Mouse (Mus musculus): Measurements from ENCODE around the gene Xrcc4. TPM values are rescaled to one million over a fixed set of nuclear protein-coding genes. Genes with fewer than 3 reads are reported as not detected.

Xrcc4 gene
- polyA plus RNA-seq, 1 experiment from 2014 or later = 9.7 TPM

GRCm38 (mm10) chr13:89849955-89850354 lies 239.5 kb downstream of the Xrcc4 start:
- 97% methylated on average over 1 of the region's 1 CpGs for WGBS
- no peak for DNase-seq (ENCODE audit: low spot score)
- no peak overlapping the region for H3K27ac ChIP-seq (replicated peaks)
- no peaks in the 10 kb centered on the region for H3K27me3 ChIP-seq (ENCODE audit: low read depth, poor library complexity, severe bottlenecking)
- no peaks in the 10 kb centered on the region for H3K4me1 ChIP-seq
- H3K4me3 ChIP-seq = no peak overlapping the region
- H3K9me3 ChIP-seq (replicated peaks) = no peaks in the 10 kb centered on the region
- no peaks in the 10 kb centered on the region for H3K36me3 ChIP-seq

GRCm38 (mm10) chr13:89838635-89839034 lies 250.8 kb downstream of the Xrcc4 start:
- H3K9me3 ChIP-seq (replicated peaks) = no peaks in the 10 kb centered on the region
- WGBS = 91% methylated on average over 3 of the region's 3 CpGs
- no peak overlapping the region for H3K4me3 ChIP-seq

GRCm38 (mm10) chr13:89834485-89834884 lies 254.9 kb downstream of the Xrcc4 start:
- H3K27me3 ChIP-seq (ENCODE audit: low read depth, poor library complexity, severe bottlenecking) = no peaks in the 10 kb centered on the region
- H3K36me3 ChIP-seq = no peaks in the 10 kb centered on the region
- H3K4me1 ChIP-seq = no peaks in the 10 kb centered on the region
- H3K27ac ChIP-seq (replicated peaks) = no peak overlapping the region
- no peak for DNase-seq (ENCODE audit: low spot score)
- no peak overlapping the region for H3K4me3 ChIP-seq
- no peaks in the 10 kb centered on the region for H3K9me3 ChIP-seq (replicated peaks)
- 83% methylated on average over 3 of the region's 3 CpGs for WGBS

More at GRCm38 (mm10) chr13:89838635-89839034, 250.8 kb downstream of the Xrcc4 start:
- H3K4me1 ChIP-seq = no peaks in the 10 kb centered on the region
- DNase-seq (ENCODE audit: low spot score) = no peak
- H3K27me3 ChIP-seq (ENCODE audit: low read depth, poor library complexity, severe bottlenecking) = no peaks in the 10 kb centered on the region
- no peaks in the 10 kb centered on the region for H3K36me3 ChIP-seq
- H3K27ac ChIP-seq (replicated peaks) = no peak overlapping the region

- H3K27ac ChIP-seq (replicated peaks) = no peak overlapping the region
- WGBS = 62% methylated on average over 2 of the region's 2 CpGs
- no peak for DNase-seq (ENCODE audit: low spot score)
Measured at GRCm38 (mm10) chr13:89833053-89833670, 256.2 kb downstream of the Xrcc4 start.

GRCm38 (mm10) chr13:89828429-89828970 lies 260.9 kb downstream of the Xrcc4 start:
- no peaks in the 10 kb centered on the region for H3K9me3 ChIP-seq (replicated peaks)
- H3K27me3 ChIP-seq (ENCODE audit: low read depth, poor library complexity, severe bottlenecking) = no peaks in the 10 kb centered on the region
- no peaks in the 10 kb centered on the region for H3K36me3 ChIP-seq
- no peak overlapping the region for H3K4me3 ChIP-seq
- 22% methylated on average over 3 of the region's 3 CpGs for WGBS
- H3K4me1 ChIP-seq = peaks cover 5% of the 10 kb centered on the region; the same call in 1 of the 2 replicates
- no peak for DNase-seq (ENCODE audit: low spot score)
- no peak overlapping the region for H3K27ac ChIP-seq (replicated peaks)

More at GRCm38 (mm10) chr13:89833053-89833670, 256.2 kb downstream of the Xrcc4 start:
- Histone ChIP-seq H3K4me1 (peaks cover 5% of the 10 kb centered on the region; the same call in 1 of the 2 replicates), H3K9me3 (replicated peaks) (no peaks in the 10 kb centered on the region), H3K27me3 (ENCODE audit: low read depth, poor library complexity, severe bottlenecking) (no peaks in the 10 kb centered on the region), H3K4me3 (no peak overlapping the region), H3K36me3 (no peaks in the 10 kb centered on the region)

GRCm38 (mm10) chr13:89827838-89828237 lies 261.6 kb downstream of the Xrcc4 start:
- no peaks in the 10 kb centered on the region for H3K36me3 ChIP-seq
- no peaks in the 10 kb centered on the region for H3K27me3 ChIP-seq (ENCODE audit: low read depth, poor library complexity, severe bottlenecking)
- no peak for DNase-seq (ENCODE audit: low spot score)
- no peaks in the 10 kb centered on the region for H3K9me3 ChIP-seq (replicated peaks)
- peaks cover 5% of the 10 kb centered on the region; the same call in 1 of the 2 replicates for H3K4me1 ChIP-seq
- 79% methylated on average over 2 of the region's 2 CpGs for WGBS
- no peak overlapping the region for H3K27ac ChIP-seq (replicated peaks)
- H3K4me3 ChIP-seq = no peak overlapping the region

- DNase-seq (ENCODE audit: low spot score) = no peak
Measured at GRCm38 (mm10) chr13:89814543-89814942, 274.9 kb downstream of the Xrcc4 start.

GRCm38 (mm10) chr13:89812169-89812568 lies 277.2 kb downstream of the Xrcc4 start:
- Histone ChIP-seq H3K36me3 (no peaks in the 10 kb centered on the region), H3K4me1 (no peaks in the 10 kb centered on the region), H3K27ac (replicated peaks) (no peak overlapping the region), H3K27me3 (ENCODE audit: low read depth, poor library complexity, severe bottlenecking) (no peaks in the 10 kb centered on the region), H3K4me3 (no peak overlapping the region), H3K9me3 (replicated peaks) (no peaks in the 10 kb centered on the region; the same call in 1 of the 2 replicates)
- no peak for DNase-seq (ENCODE audit: low spot score)
- 91% methylated on average over 2 of the region's 2 CpGs for WGBS

More at GRCm38 (mm10) chr13:89814543-89814942, 274.9 kb downstream of the Xrcc4 start:
- no peak overlapping the region for H3K4me3 ChIP-seq
- H3K27ac ChIP-seq (replicated peaks) = no peak overlapping the region
- H3K4me1 ChIP-seq = no peaks in the 10 kb centered on the region
- 77% methylated on average over 2 of the region's 2 CpGs for WGBS
- no peaks in the 10 kb centered on the region for H3K27me3 ChIP-seq (ENCODE audit: low read depth, poor library complexity, severe bottlenecking)
- H3K36me3 ChIP-seq = no peaks in the 10 kb centered on the region
- H3K9me3 ChIP-seq (replicated peaks) = no peaks in the 10 kb centered on the region; the same call in 1 of the 2 replicates

GRCm38 (mm10) chr13:89809024-89809423 lies 280.4 kb downstream of the Xrcc4 start:
- Histone ChIP-seq H3K27ac (replicated peaks) (no peak overlapping the region), H3K4me1 (no peaks in the 10 kb centered on the region), H3K36me3 (no peaks in the 10 kb centered on the region), H3K27me3 (ENCODE audit: low read depth, poor library complexity, severe bottlenecking) (no peaks in the 10 kb centered on the region), H3K4me3 (no peak overlapping the region), H3K9me3 (replicated peaks) (no peaks in the 10 kb centered on the region)
- DNase-seq (ENCODE audit: low spot score) = no peak

- H3K27ac ChIP-seq (replicated peaks) = no peak overlapping the region
- no peaks in the 10 kb centered on the region for H3K9me3 ChIP-seq (replicated peaks)
- WGBS = 92% methylated on average over 2 of the region's 2 CpGs
- no peaks in the 10 kb centered on the region for H3K27me3 ChIP-seq (ENCODE audit: low read depth, poor library complexity, severe bottlenecking)
- H3K4me3 ChIP-seq = no peak overlapping the region
- DNase-seq (ENCODE audit: low spot score) = no peak
- no peaks in the 10 kb centered on the region for H3K4me1 ChIP-seq
- H3K36me3 ChIP-seq = no peaks in the 10 kb centered on the region
Measured at GRCm38 (mm10) chr13:89801901-89802300, 287.5 kb downstream of the Xrcc4 start.

GRCm38 (mm10) chr13:89797721-89798120 lies 291.7 kb downstream of the Xrcc4 start:
- no peak for DNase-seq (ENCODE audit: low spot score)

GRCm38 (mm10) chr13:89791475-89791874 lies 297.9 kb downstream of the Xrcc4 start:
- DNase-seq (ENCODE audit: low spot score) = no peak
- Histone ChIP-seq H3K27me3 (ENCODE audit: low read depth, poor library complexity, severe bottlenecking) (no peaks in the 10 kb centered on the region), H3K4me1 (no peaks in the 10 kb centered on the region), H3K36me3 (no peaks in the 10 kb centered on the region), H3K9me3 (replicated peaks) (no peaks in the 10 kb centered on the region), H3K4me3 (no peak overlapping the region), H3K27ac (replicated peaks) (no peak overlapping the region)
- WGBS = 64% methylated on average over 5 of the region's 5 CpGs

More at GRCm38 (mm10) chr13:89797721-89798120, 291.7 kb downstream of the Xrcc4 start:
- H3K36me3 ChIP-seq = no peaks in the 10 kb centered on the region
- 52% methylated on average over 3 of the region's 3 CpGs for WGBS
- no peaks in the 10 kb centered on the region for H3K4me1 ChIP-seq
- no peaks in the 10 kb centered on the region for H3K27me3 ChIP-seq (ENCODE audit: low read depth, poor library complexity, severe bottlenecking)
- H3K27ac ChIP-seq (replicated peaks) = no peak overlapping the region
- no peaks in the 10 kb centered on the region for H3K9me3 ChIP-seq (replicated peaks)
- no peak overlapping the region for H3K4me3 ChIP-seq

GRCm38 (mm10) chr13:89782886-89783285 lies 306.5 kb downstream of the Xrcc4 start:
- Histone ChIP-seq H3K4me1 (peaks cover 17% of the 10 kb centered on the region), H3K9me3 (replicated peaks) (no peaks in the 10 kb centered on the region), H3K36me3 (no peaks in the 10 kb centered on the region), H3K4me3 (no peak overlapping the region), H3K27me3 (ENCODE audit: low read depth, poor library complexity, severe bottlenecking) (no peaks in the 10 kb centered on the region), H3K27ac (replicated peaks) (no peak overlapping the region)
- WGBS = 76% methylated on average over 2 of the region's 2 CpGs
- DNase-seq (ENCODE audit: low spot score) = no peak
